Mouse (Mus musculus) liver, embryonic 15.5 days (tissue): ENCODE measurements around the gene Arhgap20. TPM values are rescaled to one million over a fixed set of nuclear protein-coding genes. Genes with fewer than 3 reads are reported as not detected.

Experiments used
- ATAC-seq: fragments of 200-750 bp; cut with Nextera tagmentation; 2 replicates; pipeline ENCODE4 v1.8.0; 2017; ENCODE audit warnings: moderate number of reproducible peaks, mild to moderate bottlenecking, moderate library complexity; ENCODE audit not compliant: insufficient read depth
- H3K27ac ChIP-seq: fragments of 300-500 bp; sonication (generic); replicated peaks from 2 replicates; pipeline ENCODE4 v1.5.1; 2015; ENCODE audit warnings: mild to moderate bottlenecking, inconsistent platforms
- H3K27me3 ChIP-seq: fragments of 300-500 bp; sonication (generic); 2 replicates; pipeline ENCODE4 v1.6.1; 2015; ENCODE audit warnings: mild to moderate bottlenecking, inconsistent platforms
- H3K36me3 ChIP-seq: fragments of 300-500 bp; sonication (generic); replicated peaks from 2 replicates; pipeline ENCODE4 v1.6.1; 2015; ENCODE audit warnings: moderate library complexity, mild to moderate bottlenecking, inconsistent platforms
- H3K4me1 ChIP-seq: fragments of 300-500 bp; sonication (generic); replicated peaks from 2 replicates; pipeline ENCODE4 v1.6.1; 2015; ENCODE audit warnings: inconsistent platforms
- H3K4me2 ChIP-seq: fragments of 300-500 bp; sonication (generic); 2 replicates; pipeline ENCODE4 v1.6.1; 2015; ENCODE audit warnings: moderate library complexity, mild to moderate bottlenecking, inconsistent platforms
- H3K4me3 ChIP-seq: fragments of 300-500 bp; sonication (generic); replicated peaks from 2 replicates; pipeline ENCODE4 v1.5.1; 2015; ENCODE audit warnings: mild to moderate bottlenecking, inconsistent platforms
- H3K9ac ChIP-seq: fragments of 300-500 bp; sonication (generic); 2 replicates; pipeline ENCODE4 v1.6.1; 2015; ENCODE audit warnings: moderate library complexity, mild to moderate bottlenecking, inconsistent platforms
- H3K9me3 ChIP-seq: fragments of 300-500 bp; sonication (generic); replicated peaks from 2 replicates; pipeline ENCODE4 v1.6.1; 2016; ENCODE audit warnings: inconsistent platforms
- WGBS: fragments of 180-500 bp; shearing (Covaris S2); methylation state at CpG from one replicate; pipeline ENCODE4 v1.1.7; 2015; ENCODE audit warnings: mixed read lengths; ENCODE audit not compliant: insufficient replicate concordance; 5-methylcytosine and 5-hydroxymethylcytosine counted together
- polyA plus RNA-seq: library from polyadenylated mRNA; unstranded; fragments of >200 nt; fragmentation: Nextera tagmentation; extraction: Ambion mirVana; gene quantifications from 2 replicates; pipeline ENCODE4 v1.2.1, GENCODE M21; 2015

Arhgap20 gene
- polyA plus RNA-seq, 1 experiment from 2014 or later = 0.18 TPM

GRCm38 (mm10) chr9:51869056-51869455 is 103.9 kb downstream of the Arhgap20 start:
- no peak for ATAC-seq
- Histone ChIP-seq H3K36me3 (no peaks in the 10 kb centered on the region), H3K4me1 (no peaks in the 10 kb centered on the region), H3K9ac (no peak overlapping the region), H3K9me3 (no peaks in the 10 kb centered on the region), H3K4me2 (no peak overlapping the region), H3K4me3 (no peak overlapping the region), H3K27me3 (no peaks in the 10 kb centered on the region), H3K27ac (no peak overlapping the region)
- 62% methylated on average over 4 of the region's 4 CpGs for WGBS

GRCm38 (mm10) chr9:51874348-51874747 is 109.2 kb downstream of the Arhgap20 start:
- ATAC-seq = no peak
- no peaks in the 10 kb centered on the region for H3K27me3 ChIP-seq
- H3K9me3 ChIP-seq = no peaks in the 10 kb centered on the region
- H3K27ac ChIP-seq = no peak overlapping the region
- WGBS = 50% methylated on average over 4 of the region's 4 CpGs
- no peaks in the 10 kb centered on the region for H3K36me3 ChIP-seq
- H3K9ac ChIP-seq = no peak overlapping the region
- H3K4me2 ChIP-seq = no peak overlapping the region
- no peaks in the 10 kb centered on the region for H3K4me1 ChIP-seq
- H3K4me3 ChIP-seq = no peak overlapping the region

- no peak overlapping the region for H3K9ac ChIP-seq
- H3K36me3 ChIP-seq = no peaks in the 10 kb centered on the region
- H3K4me1 ChIP-seq = no peaks in the 10 kb centered on the region
- no peaks in the 10 kb centered on the region for H3K27me3 ChIP-seq
- H3K4me3 ChIP-seq = no peak overlapping the region
- no peak for ATAC-seq
- no peak overlapping the region for H3K27ac ChIP-seq
- H3K9me3 ChIP-seq = no peaks in the 10 kb centered on the region
- H3K4me2 ChIP-seq = no peak overlapping the region
- 76% methylated on average over 20 of the region's 20 CpGs for WGBS
Measured at GRCm38 (mm10) chr9:51875531-51875930, 110.4 kb downstream of the Arhgap20 start.

- Histone ChIP-seq H3K4me2 (no peak overlapping the region), H3K4me1 (no peaks in the 10 kb centered on the region), H3K27ac (no peak overlapping the region), H3K9me3 (no peaks in the 10 kb centered on the region), H3K36me3 (no peaks in the 10 kb centered on the region), H3K27me3 (no peaks in the 10 kb centered on the region), H3K9ac (no peak overlapping the region), H3K4me3 (no peak overlapping the region)
- no peak for ATAC-seq
- 41% methylated on average over 4 of the region's 4 CpGs for WGBS
Measured at GRCm38 (mm10) chr9:51881386-51881785, 116.2 kb downstream of the Arhgap20 start.

- Histone ChIP-seq H3K27me3 (no peaks in the 10 kb centered on the region), H3K27ac (no peak overlapping the region), H3K4me3 (no peak overlapping the region), H3K4me2 (no peak overlapping the region), H3K4me1 (no peaks in the 10 kb centered on the region), H3K9me3 (no peaks in the 10 kb centered on the region), H3K36me3 (no peaks in the 10 kb centered on the region), H3K9ac (no peak overlapping the region)
- 61% methylated on average over 4 of the region's 4 CpGs for WGBS
- ATAC-seq = no peak
Measured at GRCm38 (mm10) chr9:51881881-51882280, 116.7 kb downstream of the Arhgap20 start.

GRCm38 (mm10) chr9:51883319-51883718 is 118.2 kb downstream of the Arhgap20 start:
- no peaks in the 10 kb centered on the region for H3K9me3 ChIP-seq
- ATAC-seq = no peak
- H3K4me2 ChIP-seq = no peak overlapping the region
- no peak overlapping the region for H3K4me3 ChIP-seq
- H3K9ac ChIP-seq = no peak overlapping the region
- no peaks in the 10 kb centered on the region for H3K27me3 ChIP-seq
- H3K36me3 ChIP-seq = no peaks in the 10 kb centered on the region
- no peaks in the 10 kb centered on the region for H3K4me1 ChIP-seq
- 51% methylated on average over 4 of the region's 4 CpGs for WGBS
- no peak overlapping the region for H3K27ac ChIP-seq

- Histone ChIP-seq H3K4me1 (no peaks in the 10 kb centered on the region), H3K9ac (no peak overlapping the region), H3K9me3 (no peaks in the 10 kb centered on the region), H3K4me2 (no peak overlapping the region), H3K36me3 (no peaks in the 10 kb centered on the region), H3K27me3 (no peaks in the 10 kb centered on the region), H3K27ac (no peak overlapping the region), H3K4me3 (no peak overlapping the region)
- WGBS = 59% methylated on average over 1 of the region's 1 CpGs
- ATAC-seq = no peak
Measured at GRCm38 (mm10) chr9:51892921-51893320, 127.8 kb downstream of the Arhgap20 start.

Other genes starting within 250 kb of the Arhgap20 start
- 33.8 and 34.9 TPM in 2 replicates for gene Fdx1, start 198.2 kb downstream of the Arhgap20 start, polyA plus RNA-seq